ENCODE assay signal across 10 mouse cellular contexts in the genomic region with DNA sequence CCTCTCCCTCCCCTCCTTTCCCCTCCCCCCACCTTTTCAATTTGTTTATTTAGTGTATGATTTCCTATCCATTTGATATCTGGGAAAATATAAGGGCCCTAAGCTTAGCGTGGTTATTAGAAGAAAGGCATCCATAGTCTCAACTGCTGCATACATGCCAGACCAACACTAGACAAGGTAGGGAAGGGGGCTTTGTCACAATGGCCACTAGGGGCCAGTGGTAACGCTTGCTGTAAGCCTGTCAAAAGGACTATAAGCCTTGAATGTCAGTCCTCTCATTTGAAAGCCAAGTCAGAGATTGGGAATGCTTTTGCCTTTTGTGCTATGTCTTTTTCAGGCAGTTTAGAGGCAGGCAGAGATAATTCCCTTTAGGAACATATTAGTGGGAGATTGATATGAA. TPM values are rescaled to one million over a fixed set of nuclear protein-coding genes. Genes with fewer than 3 reads are reported as not detected.
A peak's percentile ranks its signal among the peaks of the same experiment; 100 is the strongest.
DNase-seq lines count a peak whose midpoint lies in the region; ATAC-seq and TF ChIP-seq lines count a peak whose summit lies in the region.
"Had no signal": no experiment of that assay in that cellular context is flagged by ENCODE, and none has a peak within 500 bp of the region (broad histone marks: within the 10 kb centered on the region; RNA-seq: fewer than 3 reads in every experiment).

No protein-coding gene starts in this region.

- WGBS in kidney, postnatal 0 days, result 32% methylated on average over 2 of the region's 2 CpGs
- 17% methylated on average over 2 of the region's 2 CpGs for WGBS in kidney, adult 2 months
- 23% methylated on average over 2 of the region's 2 CpGs for WGBS in midbrain, embryonic 13.5 days

- no peak for ATAC-seq in kidney, postnatal 0 days (replicated peaks; ENCODE audit: low FRiP score, low read depth)
- peak; percentile 92 for ATAC-seq in midbrain, embryonic 13.5 days

- no peak overlapping the region for H3K9ac ChIP-seq in kidney, postnatal 0 days (ENCODE audit: low read depth, low read length)
- H3K9ac ChIP-seq in midbrain, embryonic 13.5 days (replicated peaks), result no peak overlapping the region

- no peak overlapping the region for H3K27ac ChIP-seq in kidney, postnatal 0 days
- H3K27ac ChIP-seq in kidney, adult 2 months (ENCODE audit: insufficient read depth, low read depth, low read length), result no peak overlapping the region
- H3K27ac ChIP-seq in embryonic fibroblast, embryonic 13.5 days (ENCODE audit: insufficient read depth, low read length), result no peak overlapping the region
- no peak overlapping the region for H3K27ac ChIP-seq in midbrain, embryonic 13.5 days

- H3K4me3 ChIP-seq in kidney, postnatal 0 days (replicated peaks; ENCODE audit: low read depth, low read length), result no peak overlapping the region
- H3K4me3 ChIP-seq in kidney, adult 2 months (ENCODE audit: insufficient read depth, low read depth, low read length), result no peak overlapping the region
- H3K4me3 ChIP-seq in embryonic fibroblast, embryonic 13.5 days (ENCODE audit: insufficient read depth, low read length), result no peak overlapping the region
- H3K4me3 ChIP-seq in midbrain, embryonic 13.5 days (replicated peaks), result no peak overlapping the region

- TF ChIP-seq CTCF in kidney, postnatal 0 days (IDR thresholded peaks at IDR 0.05; ENCODE audit: low read depth), result peak; percentile 56
- TF ChIP-seq CTCF in kidney, adult 2 months (conservative IDR thresholded peaks at IDR 0.05; ENCODE audit: insufficient read depth, insufficient read length, low read depth, low read length), result no peak
- TF ChIP-seq CTCF in embryonic fibroblast, embryonic 13.5 days (IDR thresholded peaks at IDR 0.05; ENCODE audit: borderline replicate concordance, insufficient read depth, low read length), result peak; percentile 32; the same call in 1 of the 2 replicates

- no peaks in the 10 kb centered on the region for H3K36me3 ChIP-seq in kidney, postnatal 0 days (ENCODE audit: insufficient read depth, low read length)
- no peaks in the 10 kb centered on the region for H3K36me3 ChIP-seq in kidney, adult 2 months (ENCODE audit: control insufficient read depth, insufficient read depth, low read length)
- H3K36me3 ChIP-seq in midbrain, embryonic 13.5 days, result no peaks in the 10 kb centered on the region

- no peaks in the 10 kb centered on the region for H3K9me3 ChIP-seq in kidney, postnatal 0 days (replicated peaks; ENCODE audit: low read length)
- no peaks in the 10 kb centered on the region for H3K9me3 ChIP-seq in midbrain, embryonic 13.5 days

- H3K27me3 ChIP-seq in kidney, postnatal 0 days (ENCODE audit: insufficient read depth, low read length), result no peaks in the 10 kb centered on the region
- H3K27me3 ChIP-seq in kidney, adult 2 months (replicated peaks; ENCODE audit: control insufficient read depth, insufficient read depth, low read length), result no peaks in the 10 kb centered on the region
- no peaks in the 10 kb centered on the region for H3K27me3 ChIP-seq in midbrain, embryonic 13.5 days

- no peak for TF ChIP-seq POLR2A in kidney, adult 2 months (IDR thresholded peaks at IDR 0.05; ENCODE audit: low read depth, low read length)
- no peak for TF ChIP-seq POLR2A in embryonic fibroblast, embryonic 13.5 days (IDR thresholded peaks at IDR 0.05; ENCODE audit: low read depth, low read length)

- H3K4me1 ChIP-seq in kidney, postnatal 0 days (replicated peaks; ENCODE audit: insufficient read depth, low read length), result no peaks in the 10 kb centered on the region
- no peaks in the 10 kb centered on the region for H3K4me1 ChIP-seq in kidney, adult 2 months (ENCODE audit: control insufficient read depth, insufficient read depth, low read length)
- no peaks in the 10 kb centered on the region for H3K4me1 ChIP-seq in embryonic fibroblast, embryonic 13.5 days (ENCODE audit: control insufficient read depth, insufficient read depth, low read length)
- no peaks in the 10 kb centered on the region for H3K4me1 ChIP-seq in midbrain, embryonic 13.5 days (replicated peaks)

- H3K4me2 ChIP-seq in kidney, postnatal 0 days (ENCODE audit: low read length), result no peak overlapping the region
- no peak overlapping the region for H3K4me2 ChIP-seq in midbrain, embryonic 13.5 days (replicated peaks)

- peak; percentile 6 for DNase-seq in kidney, postnatal 0 days (ENCODE audit: low spot score)
- no peak for DNase-seq in kidney, adult 2 months
- DNase-seq in ES-CJ7 (ENCODE audit: low read depth, low spot score), result peak; percentile 27
- no peak for DNase-seq in right cerebral cortex, postnatal 4 days
- DNase-seq in right cerebral cortex, postnatal 36 days (ENCODE audit: low spot score in 2 of 2), result no peak
- DNase-seq in urinary bladder, postnatal 4 days (ENCODE audit: low spot score in 2 of 2), result no peak
- DNase-seq: gastrocnemius, postnatal 36 days; lung, postnatal 14 days had no signal

RNA-seq across cellular contexts. Expression of a gene that starts 59.7 kb away (rescaled TPM):
- polyA plus RNA-seq in kidney, postnatal 0 days (2015; fragmentation: Nextera tagmentation; extraction: Ambion mirVana), result 0.05 and 0.14 TPM in 2 replicates
- polyA plus RNA-seq in kidney, adult 2 months (2012; rRNA removed), result 0.08 TPM in 1 of 2 replicates, not detected in the other
- polyA plus RNA-seq in embryonic fibroblast, embryonic 13.5 days (2011; ENCODE audit: insufficient read length, low read depth, missing spikeins), result 0.25 and 0.84 TPM in 2 replicates
- polyA plus RNA-seq in midbrain, embryonic 13.5 days (2015; fragmentation: Nextera tagmentation; extraction: Ambion mirVana), result 1.3 and 2.0 TPM in 2 replicates

Comparison
In these comparisons a context has a peak if more than half of its experiments do, and no peak if none do; other contexts are left out.
1. DNase-seq: peak in kidney, postnatal 0 days (single experiment) and ES-CJ7 (single experiment); none in kidney, adult 2 months (single experiment), right cerebral cortex, postnatal 4 days (single experiment), right cerebral cortex, postnatal 36 days (0 of 2) and urinary bladder, postnatal 4 days (0 of 2).